ENCODE assay signal across 9 mouse cellular contexts in the genomic region with DNA sequence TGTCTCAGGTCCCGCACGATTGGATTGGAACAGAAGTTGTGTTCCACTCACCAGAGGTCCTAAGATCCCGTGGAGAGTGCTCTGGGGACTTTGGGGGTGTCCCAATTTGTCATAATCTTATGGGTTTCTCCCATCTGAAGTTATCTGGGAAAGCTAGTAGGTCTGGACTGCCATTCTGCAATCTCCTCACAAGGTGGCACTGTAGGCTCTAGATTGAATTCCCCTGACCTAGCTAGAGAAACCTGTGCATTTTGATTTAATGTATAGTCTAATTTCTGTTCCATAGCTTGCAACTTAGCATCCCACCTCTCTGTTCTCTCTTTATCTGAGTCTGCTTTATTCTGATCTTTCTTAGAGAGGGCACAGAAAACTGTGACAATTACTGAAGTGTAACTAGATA. TPM values are rescaled to one million over a fixed set of nuclear protein-coding genes. Genes with fewer than 3 reads are reported as not detected.
DNase-seq lines count a peak whose midpoint lies in the region; ATAC-seq and TF ChIP-seq lines count a peak whose summit lies in the region.
"Had no signal": no experiment of that assay in that cellular context is flagged by ENCODE, and none has a peak within 500 bp of the region (broad histone marks: within the 10 kb centered on the region; RNA-seq: fewer than 3 reads in every experiment).

No protein-coding gene starts in this region.

- H3K9ac ChIP-seq in limb, embryonic 14.5 days (ENCODE audit: low read depth, low read length, severe bottlenecking) = no peak overlapping the region
- H3K9ac ChIP-seq: limb, embryonic 13.5 days had no signal

- H3K27me3 ChIP-seq in spleen, adult 2 months (ENCODE audit: control insufficient read depth, insufficient read depth, low read length) = no peaks in the 10 kb centered on the region
- no peaks in the 10 kb centered on the region for H3K27me3 ChIP-seq in limb, embryonic 14.5 days (ENCODE audit: control insufficient read depth, insufficient read depth, low read length)
- H3K27me3 ChIP-seq: limb, embryonic 13.5 days had no signal

- H3K4me1 ChIP-seq in spleen, adult 2 months (ENCODE audit: control insufficient read depth, insufficient read depth, insufficient read length) = no peaks in the 10 kb centered on the region
- no peaks in the 10 kb centered on the region for H3K4me1 ChIP-seq in limb, embryonic 14.5 days (ENCODE audit: control insufficient read depth, insufficient read depth, low read length)
- H3K4me1 ChIP-seq: limb, embryonic 13.5 days had no signal

- H3K4me3 ChIP-seq in spleen, adult 2 months (ENCODE audit: extremely low read depth, insufficient read depth, insufficient read length) = no peak overlapping the region
- no peak overlapping the region for H3K4me3 ChIP-seq in limb, embryonic 14.5 days (replicated peaks; ENCODE audit: low read length)
- H3K4me3 ChIP-seq: limb, embryonic 13.5 days had no signal

- no peak for DNase-seq in frontal cortex, postnatal 10 days (ENCODE audit: low spot score in 2 of 2)
- peak in 1 of 2 experiments; percentile 12 for DNase-seq in spleen, adult 2 months (ENCODE audit: low read depth in 1 of 2, low spot score in 2 of 2)
- no peak for DNase-seq in spleen, adult 12 weeks (ENCODE audit: low spot score)
- DNase-seq in embryo, embryonic 11 days = peak; percentile 55
- peak; percentile 71 for DNase-seq in limb, embryonic 14.5 days (ENCODE audit: low spot score)
- peak; percentile 13 for DNase-seq in retina, adult 2 months (ENCODE audit: low read depth, low spot score)
- DNase-seq in right cerebral cortex, postnatal 36 days (ENCODE audit: low spot score in 2 of 2) = no peak

- no peaks in the 10 kb centered on the region for H3K36me3 ChIP-seq in spleen, adult 2 months (ENCODE audit: control insufficient read depth, insufficient read depth, low read length)
- no peaks in the 10 kb centered on the region for H3K36me3 ChIP-seq in limb, embryonic 14.5 days (ENCODE audit: control insufficient read depth, insufficient read depth, low read length)
- H3K36me3 ChIP-seq: limb, embryonic 13.5 days had no signal

- ATAC-seq in frontal cortex, adult (ENCODE audit: low TSS enrichment) = peak; percentile 81
- ATAC-seq in limb, embryonic 14.5 days (ENCODE audit: low FRiP score, low read depth) = no peak

- no peak for TF ChIP-seq POLR2A in spleen, adult 2 months (IDR thresholded peaks at IDR 0.05; ENCODE audit: low read depth, low read length)
- no peak for TF ChIP-seq POLR2A in limb, embryonic 14.5 days (IDR thresholded peaks at IDR 0.05; ENCODE audit: borderline replicate concordance, extremely low read depth, insufficient read depth, insufficient read length)

- 55% methylated on average over 3 of the region's 3 CpGs for WGBS in spleen, adult 2 months
- 52% methylated on average over 3 of the region's 3 CpGs for WGBS in limb, embryonic 14.5 days

- no peak overlapping the region for H3K4me2 ChIP-seq in limb, embryonic 14.5 days (replicated peaks; ENCODE audit: low read depth, low read length, severe bottlenecking)
- H3K4me2 ChIP-seq: limb, embryonic 13.5 days had no signal

- H3K9me3 ChIP-seq in limb, embryonic 14.5 days (ENCODE audit: control insufficient read depth, low read length) = peaks cover 9% of the 10 kb centered on the region; the same call in 1 of the 2 replicates

- peak; percentile 22; the same call in 1 of the 2 replicates for TF ChIP-seq CTCF in spleen, adult 2 months (IDR thresholded peaks at IDR 0.05; ENCODE audit: extremely low read depth, insufficient read depth, insufficient read length, insufficient replicate concordance)

- H3K27ac ChIP-seq in spleen, adult 2 months (ENCODE audit: insufficient read depth, low read length) = no peak overlapping the region
- H3K27ac ChIP-seq in limb, embryonic 14.5 days (replicated peaks; ENCODE audit: low read depth, low read length) = no peak overlapping the region
- H3K27ac ChIP-seq: limb, embryonic 13.5 days had no signal

RNA-seq across cellular contexts. Expression of a gene that starts 42.1 kb away (rescaled TPM):
- polyA plus RNA-seq in spleen, adult 2 months (2012; rRNA removed) = 11.0 and 11.8 TPM in 2 replicates
- 50.3 and 50.4 TPM in 2 replicates for polyA plus RNA-seq in limb, embryonic 14.5 days (2012; rRNA removed)
- 74.4 and 80.4 TPM in 2 replicates for polyA plus RNA-seq in limb, embryonic 14.5 days (2014; fragmentation: Nextera tagmentation; extraction: Ambion mirVana)

Comparison
In these comparisons a context has a peak if more than half of its experiments do, and no peak if none do; other contexts are left out.
1. DNase-seq: peak in embryo, embryonic 11 days (single experiment), limb, embryonic 14.5 days (single experiment) and retina, adult 2 months (single experiment); none in frontal cortex, postnatal 10 days (0 of 2), spleen, adult 12 weeks (single experiment) and right cerebral cortex, postnatal 36 days (0 of 2).